ENCODE assay signal across 13 mouse cellular contexts in the genomic region with DNA sequence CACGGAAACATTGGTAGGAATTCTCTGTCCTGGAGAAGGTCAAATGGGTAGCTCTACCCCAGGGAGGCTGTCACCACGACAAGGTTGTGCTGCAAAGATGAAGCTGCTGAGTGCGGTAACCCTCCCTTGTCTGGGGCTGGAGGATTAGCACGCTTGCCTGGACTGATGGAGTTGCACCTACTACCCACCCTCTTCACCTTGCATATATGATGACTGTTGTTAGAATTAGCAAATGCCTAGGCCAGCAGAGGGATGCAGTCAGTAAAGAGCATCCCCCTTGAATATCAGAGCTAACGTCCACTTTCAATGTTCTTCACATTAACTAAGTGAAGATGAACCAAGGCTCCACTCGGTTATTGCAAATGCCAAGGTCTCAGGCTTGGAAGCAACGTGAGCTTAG.
A peak's percentile ranks its signal among the peaks of the same experiment; 100 is the strongest.
DNase-seq lines count a peak whose midpoint lies in the region.
"Had no signal": no experiment of that assay in that cellular context is flagged by ENCODE, and none has a peak within 500 bp of the region (broad histone marks: within the 10 kb centered on the region; RNA-seq: fewer than 3 reads in every experiment).

No protein-coding gene starts in this region.

- DNase-seq in adrenal gland, adult (ENCODE audit: inconsistent age in 2 of 2, low spot score in 1 of 2), result peak; percentile 48 to 75
- no peak for DNase-seq in adrenal gland, postnatal 14 days
- peak; percentile 18 for DNase-seq in adrenal gland, adult 8-10 months
- no peak for DNase-seq in adrenal gland, postnatal 25 days
- DNase-seq in heart, adult 11 months, result peak; percentile 68
- DNase-seq in heart, postnatal 10 days, result no peak
- DNase-seq: B cell, adult 2 months; cerebellum, adult 11-12 months; cerebellum, adult 2 months; cerebellum, adult 9-10 months; cerebellum, postnatal 10 days; cerebellum, postnatal 25 days; forebrain, postnatal 0 days had no signal

- intact Hi-C loops in heart, postnatal 10 days (cut with DNase I), result no loop called here

Comparison
In these comparisons a context has a peak if more than half of its experiments do, and no peak if none do; other contexts are left out.
1. DNase-seq: peak in adrenal gland, adult (2 of 2), adrenal gland, adult 8-10 months (single experiment) and heart, adult 11 months (single experiment); none in adrenal gland, postnatal 14 days (single experiment), adrenal gland, postnatal 25 days (single experiment) and heart, postnatal 10 days (0 of 2).